Mouse (Mus musculus) embryonic facial prominence, embryonic 15.5 days (tissue): ENCODE measurements at regions not wholly inside any gene's neighbourhood (a gene's known extent, or its start where the extent isn't known, plus 50 kb on each side); places are given as distances from the start of the nearest gene placed in this dataset.
A peak's percentile ranks its signal among the peaks of the same experiment; 100 is the strongest.

Source experiments
- ATAC-seq: fragments of 200-750 bp; cut with Nextera tagmentation; 2 replicates; pipeline ENCODE4 v1.8.0; 2017; ENCODE audit warnings: low read depth, moderate TSS enrichment; ENCODE audit not compliant: insufficient number of reproducible peaks, low FRiP score, low TSS enrichment
- H3K27ac ChIP-seq: fragments of 300-500 bp; sonication (generic); replicated peaks from 2 replicates; pipeline ENCODE4 v1.5.1; 2015; ENCODE audit warnings: mild to moderate bottlenecking, inconsistent platforms
- H3K27me3 ChIP-seq: fragments of 300-500 bp; sonication (generic); 2 replicates; pipeline ENCODE4 v1.6.1; 2015; ENCODE audit warnings: inconsistent platforms
- H3K36me3 ChIP-seq: fragments of 300-500 bp; sonication (generic); 2 replicates; pipeline ENCODE4 v1.6.1; 2015; ENCODE audit warnings: mild to moderate bottlenecking, inconsistent platforms
- H3K4me1 ChIP-seq: fragments of 300-500 bp; sonication (generic); 2 replicates; pipeline ENCODE4 v1.6.1; 2015; ENCODE audit warnings: inconsistent platforms
- H3K4me2 ChIP-seq: fragments of 300-500 bp; sonication (generic); replicated peaks from 2 replicates; pipeline ENCODE4 v1.6.1; 2015; ENCODE audit warnings: mild to moderate bottlenecking, inconsistent platforms
- H3K4me3 ChIP-seq: fragments of 300-500 bp; sonication (generic); replicated peaks from 2 replicates; pipeline ENCODE4 v1.5.1; 2015; ENCODE audit warnings: mild to moderate bottlenecking, inconsistent platforms
- H3K9ac ChIP-seq: fragments of 300-500 bp; sonication (generic); 2 replicates; pipeline ENCODE4 v1.6.1; 2015; ENCODE audit warnings: inconsistent platforms
- H3K9me3 ChIP-seq: fragments of 300-500 bp; sonication (generic); replicated peaks from 2 replicates; pipeline ENCODE4 v1.6.1; 2016; ENCODE audit warnings: inconsistent platforms
- WGBS: fragments of 180-500 bp; shearing (Covaris S2); methylation state at CpG from one replicate; pipeline ENCODE4 v1.1.7; 2015; 5-methylcytosine and 5-hydroxymethylcytosine counted together

DNA sequence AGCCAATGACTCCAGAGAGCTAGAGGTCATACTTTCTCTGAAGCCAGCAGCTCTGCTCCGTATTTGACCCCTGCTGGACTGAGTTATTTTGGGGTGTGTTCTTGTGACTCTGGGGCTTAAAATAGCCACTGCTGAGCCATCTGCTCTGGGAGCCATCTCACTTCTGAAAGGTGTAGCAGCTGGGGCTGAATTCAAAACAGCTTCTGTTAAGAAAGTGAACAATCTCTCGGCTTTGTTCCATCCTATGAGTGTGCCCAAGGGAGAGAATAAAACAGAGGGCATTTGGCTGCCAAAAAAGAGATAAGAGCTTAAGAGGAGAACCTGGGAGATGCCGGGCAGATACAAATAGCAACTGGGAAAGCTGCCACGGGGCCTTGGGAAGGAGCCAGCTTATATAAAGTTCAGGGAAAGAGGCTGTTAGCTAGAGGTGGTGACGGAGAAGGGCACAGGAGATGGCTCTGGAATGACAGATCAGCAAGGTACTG is 611.7 kb upstream of the Castor2 start:
- H3K4me3 ChIP-seq = no peak overlapping the region
- WGBS = 35% methylated on average over 5 of the region's 5 CpGs

DNA sequence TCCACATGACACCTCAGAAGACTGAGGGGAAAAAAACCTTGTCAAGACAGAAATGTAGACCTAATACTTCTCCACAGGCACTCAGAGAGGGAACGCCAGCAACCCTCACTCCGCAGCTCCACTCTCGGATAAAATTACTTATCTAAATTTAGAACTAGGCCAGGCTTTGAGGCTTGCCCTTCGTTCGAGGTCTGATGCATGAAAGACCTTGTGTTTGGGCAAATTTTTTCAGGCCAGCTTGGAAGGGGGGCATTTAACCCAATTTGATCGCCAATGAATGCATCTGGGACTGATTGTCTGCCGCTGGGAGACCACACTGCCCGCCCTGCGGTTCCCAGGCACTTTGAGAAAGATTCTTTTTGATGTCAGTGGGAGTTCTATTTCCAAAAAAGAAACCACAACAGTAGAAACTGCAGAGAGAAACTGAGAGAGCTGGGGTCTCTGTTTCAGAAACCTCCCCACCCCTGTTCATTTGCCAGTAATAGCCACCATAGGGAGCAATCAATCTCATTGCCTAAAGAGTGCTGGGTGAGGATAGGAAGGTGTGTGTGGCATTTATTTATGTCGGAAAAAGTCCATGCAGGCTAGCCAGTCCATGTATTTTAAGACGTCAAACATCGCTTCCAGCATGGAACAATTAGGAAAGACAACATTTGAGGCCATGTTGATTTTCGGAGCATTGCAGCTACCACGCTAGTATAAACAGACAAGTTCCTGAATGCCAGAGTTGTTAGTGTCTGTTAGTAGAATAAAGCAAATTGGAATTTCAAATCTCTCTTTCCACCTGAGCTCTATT is 617.0 kb upstream of the Castor2 start:
- ATAC-seq = peak; percentile 65; the same call in 1 of the 2 replicates
- no peaks in the 10 kb centered on the region for H3K27me3 ChIP-seq
- H3K4me2 ChIP-seq = peak overlapping the region; percentile 28
- 32% methylated on average over 14 of the region's 14 CpGs for WGBS
- no peaks in the 10 kb centered on the region for H3K36me3 ChIP-seq
- peaks cover 14% of the 10 kb centered on the region for H3K4me1 ChIP-seq
- peak overlapping the region; percentile 59 for H3K27ac ChIP-seq
- no peaks in the 10 kb centered on the region; the same call in 1 of the 2 replicates for H3K9me3 ChIP-seq
- H3K4me3 ChIP-seq = no peak overlapping the region
- H3K9ac ChIP-seq = no peak overlapping the region

More for the DNA sequence above, 611.7 kb upstream of the Castor2 start:
- no peaks in the 10 kb centered on the region for H3K9me3 ChIP-seq
- H3K36me3 ChIP-seq = no peaks in the 10 kb centered on the region
- no peaks in the 10 kb centered on the region for H3K27me3 ChIP-seq
- H3K27ac ChIP-seq = no peak overlapping the region
- peaks cover 11% of the 10 kb centered on the region for H3K4me1 ChIP-seq
- no peak for ATAC-seq
- H3K4me2 ChIP-seq = no peak overlapping the region
- H3K9ac ChIP-seq = no peak overlapping the region

DNA sequence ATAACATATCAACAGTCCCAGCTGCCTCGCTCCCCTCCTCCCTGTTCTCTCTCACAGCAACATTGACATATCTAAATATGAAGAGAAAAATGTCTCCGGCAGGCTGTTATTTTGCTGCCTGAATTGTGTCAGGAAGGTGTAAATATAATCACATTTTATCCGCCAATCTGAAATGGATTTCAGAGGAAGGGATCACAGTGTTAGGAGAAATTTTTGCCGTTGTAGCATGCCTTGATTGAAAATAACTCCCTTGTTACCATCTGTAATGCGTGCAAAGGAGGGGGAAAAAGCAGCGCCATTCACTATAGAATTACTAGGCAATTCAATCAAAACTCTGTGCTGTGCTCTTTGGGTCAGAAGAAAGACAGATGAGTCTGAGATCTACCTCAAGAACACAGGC is 620.3 kb upstream of the Castor2 start:
- 61% methylated on average over 6 of the region's 6 CpGs for WGBS
- Histone ChIP-seq H3K9ac (no peak overlapping the region), H3K4me2 (no peak overlapping the region), H3K9me3 (no peaks in the 10 kb centered on the region; the same call in 1 of the 2 replicates), H3K27me3 (no peaks in the 10 kb centered on the region), H3K27ac (no peak overlapping the region), H3K36me3 (no peaks in the 10 kb centered on the region), H3K4me3 (no peak overlapping the region), H3K4me1 (peaks cover 13% of the 10 kb centered on the region)
- no peak for ATAC-seq

DNA sequence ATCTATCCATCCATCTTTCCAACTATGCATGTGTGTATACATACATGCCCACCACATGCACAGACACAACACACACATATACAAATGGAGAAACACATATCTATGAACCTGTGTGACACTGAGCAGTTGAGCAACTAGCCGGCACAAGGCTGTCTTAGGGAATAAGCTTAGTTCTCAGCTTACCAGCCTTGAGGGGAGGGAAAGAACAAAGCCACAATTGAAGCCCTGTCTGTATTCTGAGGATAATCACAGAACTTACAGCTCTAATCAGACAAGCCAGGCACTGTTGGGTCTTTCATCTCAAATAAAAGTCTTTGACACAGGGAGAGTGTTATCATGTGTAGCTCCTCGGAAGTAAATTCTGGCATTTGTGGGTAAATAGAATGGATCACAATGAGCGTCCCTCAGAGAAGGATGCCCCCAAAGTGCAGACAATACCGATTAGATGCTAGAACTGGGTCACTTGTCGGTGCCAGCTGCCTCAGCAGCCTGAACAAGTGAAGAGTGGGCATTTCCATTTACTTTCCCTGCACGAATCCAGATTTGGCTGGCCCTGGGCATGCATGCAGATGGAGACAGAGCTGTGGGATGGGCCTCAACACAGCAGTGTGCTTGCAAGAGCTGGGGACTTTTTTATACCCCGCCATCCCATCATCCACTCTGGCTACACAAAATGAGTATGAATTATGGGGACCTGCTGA is 646.0 kb upstream of the Castor2 start:
- no peak overlapping the region for H3K9ac ChIP-seq
- H3K36me3 ChIP-seq = no peaks in the 10 kb centered on the region
- no peak overlapping the region for H3K4me2 ChIP-seq
- no peak overlapping the region for H3K4me3 ChIP-seq
- no peak overlapping the region for H3K27ac ChIP-seq
- H3K4me1 ChIP-seq = no peaks in the 10 kb centered on the region
- 42% methylated on average over 7 of the region's 7 CpGs for WGBS
- no peaks in the 10 kb centered on the region for H3K27me3 ChIP-seq
- no peak for ATAC-seq
- H3K9me3 ChIP-seq = no peaks in the 10 kb centered on the region

DNA sequence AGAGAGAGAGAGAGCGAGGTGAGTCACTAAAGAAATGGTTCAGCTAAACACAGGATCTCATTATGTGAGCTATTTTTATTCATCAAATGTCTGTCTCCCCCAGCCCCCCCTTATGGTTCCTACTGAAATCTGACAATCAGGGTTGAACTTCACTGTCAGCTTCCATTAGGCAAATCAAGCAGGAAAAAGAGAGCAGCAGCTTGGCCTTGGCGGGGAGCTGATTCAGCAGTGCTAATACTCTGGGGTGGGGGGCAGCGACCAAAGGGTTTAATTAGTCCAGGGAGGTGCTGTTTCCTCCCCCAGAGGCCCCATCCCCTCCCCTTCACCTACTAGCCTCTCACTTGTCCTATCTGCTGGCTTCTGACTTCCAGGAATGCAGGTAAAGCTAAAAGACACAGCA is 649.6 kb upstream of the Castor2 start:
- Histone ChIP-seq H3K27ac (no peak overlapping the region), H3K4me1 (no peaks in the 10 kb centered on the region), H3K27me3 (no peaks in the 10 kb centered on the region), H3K4me2 (no peak overlapping the region), H3K36me3 (no peaks in the 10 kb centered on the region), H3K4me3 (no peak overlapping the region), H3K9ac (no peak overlapping the region), H3K9me3 (no peaks in the 10 kb centered on the region)
- no peak for ATAC-seq
- 59% methylated on average over 3 of the region's 3 CpGs for WGBS

DNA sequence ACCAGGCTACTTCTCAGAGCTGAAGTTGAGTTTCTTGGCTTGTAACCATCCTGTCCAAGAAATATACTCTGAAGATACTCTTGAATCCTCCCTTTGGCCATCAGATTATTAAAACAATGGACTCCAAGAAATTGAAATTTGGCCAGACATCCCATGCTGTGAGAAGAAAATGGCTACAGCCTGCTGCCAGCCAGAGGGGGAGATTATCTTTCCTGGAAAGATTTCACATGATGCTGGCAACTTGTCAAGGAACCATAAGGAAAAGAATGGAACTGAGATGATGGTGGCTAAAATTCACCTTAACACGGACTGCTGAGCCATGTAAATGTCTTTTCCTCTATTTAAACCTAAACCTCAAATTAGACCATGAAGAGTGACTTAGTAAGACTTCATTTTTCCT is 698.7 kb upstream of the Castor2 start:
- no peak overlapping the region for H3K27ac ChIP-seq
- no peak for ATAC-seq
- H3K4me1 ChIP-seq = no peaks in the 10 kb centered on the region
- H3K9me3 ChIP-seq = no peaks in the 10 kb centered on the region
- no peaks in the 10 kb centered on the region for H3K27me3 ChIP-seq
- H3K4me2 ChIP-seq = no peak overlapping the region
- no peak overlapping the region for H3K9ac ChIP-seq
- WGBS = 46% methylated on average over 1 of the region's 1 CpGs
- H3K4me3 ChIP-seq = no peak overlapping the region
- H3K36me3 ChIP-seq = no peaks in the 10 kb centered on the region

DNA sequence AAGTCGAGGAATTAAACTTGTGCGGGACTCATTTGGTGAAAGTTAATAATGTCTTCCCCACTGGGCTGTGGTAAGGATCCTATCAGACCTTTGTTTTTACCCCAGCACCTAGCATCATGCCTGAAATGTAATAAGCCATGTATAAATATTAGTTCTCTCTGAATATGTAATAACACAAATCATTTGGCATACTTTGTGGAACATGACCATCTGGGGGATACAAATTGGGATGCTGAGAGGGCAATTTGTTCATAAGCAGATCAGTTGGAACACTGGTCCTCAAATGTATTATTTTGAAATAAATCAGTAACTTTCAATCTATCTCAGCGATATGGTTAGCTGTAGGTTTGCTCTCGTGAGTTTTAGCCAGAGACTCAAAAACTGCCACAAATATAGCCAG is 709.6 kb upstream of the Castor2 start:
- ATAC-seq = no peak
- Histone ChIP-seq H3K36me3 (no peaks in the 10 kb centered on the region), H3K27me3 (no peaks in the 10 kb centered on the region), H3K27ac (no peak overlapping the region), H3K4me2 (no peak overlapping the region), H3K4me3 (no peak overlapping the region), H3K9me3 (no peaks in the 10 kb centered on the region), H3K9ac (no peak overlapping the region), H3K4me1 (peaks cover 12% of the 10 kb centered on the region; the same call in 1 of the 2 replicates)
- 80% methylated on average over 4 of the region's 4 CpGs for WGBS

DNA sequence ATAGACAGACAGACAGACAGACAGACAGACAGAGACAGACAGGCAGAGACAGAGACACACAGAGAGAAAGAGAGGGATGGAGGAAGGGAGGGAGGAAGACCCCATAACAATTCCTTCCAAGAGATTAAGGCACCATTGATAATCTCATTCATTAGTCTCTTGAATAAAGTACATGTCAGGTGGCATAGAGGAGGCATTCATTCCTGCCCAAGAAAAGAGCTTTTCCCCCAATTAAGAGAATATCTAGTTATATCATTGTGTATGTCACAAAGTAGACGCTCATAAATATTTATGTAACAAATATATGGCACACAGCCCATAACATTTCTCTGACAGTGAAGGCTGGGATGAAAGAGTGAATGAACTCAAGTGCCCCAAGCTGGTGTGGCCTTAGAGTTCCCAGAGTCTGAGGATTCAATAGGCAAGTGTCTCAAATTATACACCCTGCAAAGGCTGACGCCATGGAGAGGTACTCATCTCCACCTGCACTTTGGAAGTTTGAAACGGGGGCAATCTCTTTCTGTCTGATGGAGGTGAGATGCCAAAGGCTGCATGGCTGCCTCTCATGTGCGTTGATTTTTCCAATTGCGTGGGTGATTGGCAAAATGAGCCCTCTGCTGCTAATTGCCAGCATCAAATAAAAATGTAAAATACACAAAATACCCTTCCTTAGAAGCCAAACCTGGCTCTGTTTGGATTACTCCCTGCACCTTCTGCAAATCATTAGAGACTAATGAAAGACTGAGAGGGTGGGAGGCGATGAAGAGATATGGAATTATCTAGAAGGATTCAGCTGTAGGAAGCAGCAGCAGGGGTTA is 710.3 kb upstream of the Castor2 start:
- WGBS = 58% methylated on average over 6 of the region's 6 CpGs

DNA sequence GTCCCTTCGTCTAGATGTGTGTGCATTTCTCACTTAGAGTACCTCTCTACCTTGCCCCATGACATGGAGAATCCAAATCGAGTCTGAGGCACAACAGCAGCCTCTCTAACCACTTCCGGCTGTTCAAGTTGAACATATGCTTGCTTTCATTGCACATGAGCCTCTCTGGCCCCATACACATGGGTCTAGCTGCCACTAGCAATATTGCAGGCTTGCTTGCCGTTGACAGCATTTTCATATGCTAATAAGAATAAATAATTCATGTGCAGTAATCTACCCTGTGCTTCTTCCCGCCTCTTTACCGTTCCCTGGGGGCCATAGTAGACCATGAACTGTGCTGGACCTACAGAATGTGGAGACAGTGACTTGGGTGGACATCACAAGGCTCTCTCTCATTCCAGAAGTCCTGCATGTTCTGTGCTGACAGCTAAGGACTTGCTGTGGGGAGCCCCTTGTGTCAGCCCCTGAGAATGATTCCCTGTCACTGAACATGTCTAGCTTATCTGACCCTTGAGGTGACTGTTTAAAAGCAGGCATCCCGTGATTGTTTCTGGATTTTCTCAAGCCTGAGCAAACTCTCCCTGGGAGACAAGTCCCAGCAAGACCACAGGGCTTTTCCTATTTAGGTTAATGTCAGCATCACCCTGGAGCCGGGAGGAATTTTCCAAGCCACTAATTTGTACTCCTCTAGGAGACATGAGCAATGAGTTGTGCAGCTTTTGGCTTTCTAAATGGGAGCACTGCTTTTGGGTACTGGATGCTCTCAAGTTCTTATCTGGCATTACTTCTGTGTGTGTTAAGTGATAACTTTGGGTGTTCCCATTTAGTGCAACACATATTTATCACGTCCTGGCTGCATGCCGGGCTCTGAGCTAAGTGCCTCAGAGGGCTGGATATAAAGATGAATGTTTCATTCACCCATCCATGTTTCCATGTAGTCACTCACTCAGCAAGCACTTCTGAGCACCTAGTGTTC is 713.8 kb upstream of the Castor2 start:
- H3K4me1 ChIP-seq = peaks cover 12% of the 10 kb centered on the region; the same call in 1 of the 2 replicates
- 50% methylated on average over 10 of the region's 10 CpGs for WGBS
- ATAC-seq = no peak
- H3K27ac ChIP-seq = no peak overlapping the region
- no peaks in the 10 kb centered on the region for H3K36me3 ChIP-seq
- no peaks in the 10 kb centered on the region for H3K9me3 ChIP-seq
- H3K9ac ChIP-seq = no peak overlapping the region
- H3K27me3 ChIP-seq = no peaks in the 10 kb centered on the region
- H3K4me3 ChIP-seq = no peak overlapping the region
- no peak overlapping the region for H3K4me2 ChIP-seq

More for the DNA sequence above, 710.3 kb upstream of the Castor2 start:
- Histone ChIP-seq H3K27me3 (no peaks in the 10 kb centered on the region), H3K4me3 (no peak overlapping the region), H3K4me1 (peaks cover 12% of the 10 kb centered on the region; the same call in 1 of the 2 replicates), H3K27ac (no peak overlapping the region), H3K9me3 (no peaks in the 10 kb centered on the region), H3K9ac (no peak overlapping the region), H3K36me3 (no peaks in the 10 kb centered on the region), H3K4me2 (no peak overlapping the region)
- ATAC-seq = no peak

DNA sequence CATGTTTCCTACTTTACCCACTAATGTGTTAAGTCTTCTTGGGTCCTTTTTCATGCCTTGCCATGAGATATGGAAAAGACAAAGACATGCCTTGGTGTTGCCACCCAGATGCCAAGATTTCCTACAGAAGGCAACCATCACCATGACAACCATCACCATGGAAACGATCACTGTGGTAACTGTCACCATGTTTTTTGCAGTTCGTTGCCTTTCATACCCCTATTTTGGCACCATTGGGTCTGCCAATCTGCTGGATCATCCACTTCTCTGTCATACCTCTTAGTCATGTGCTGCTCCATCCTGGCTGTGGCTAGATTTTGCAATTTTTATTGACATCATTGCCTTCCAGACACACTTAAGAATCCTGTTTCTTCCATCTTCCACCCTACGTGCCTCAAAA is 733.7 kb upstream of the Castor2 start:
- H3K9ac ChIP-seq = no peak overlapping the region
- 88% methylated on average over 3 of the region's 3 CpGs for WGBS

More for the DNA sequence above, 733.7 kb upstream of the Castor2 start:
- no peaks in the 10 kb centered on the region for H3K27me3 ChIP-seq
- no peaks in the 10 kb centered on the region for H3K36me3 ChIP-seq
- no peak overlapping the region for H3K4me2 ChIP-seq
- no peaks in the 10 kb centered on the region for H3K4me1 ChIP-seq
- ATAC-seq = no peak
- H3K27ac ChIP-seq = no peak overlapping the region
- H3K9me3 ChIP-seq = no peaks in the 10 kb centered on the region
- H3K4me3 ChIP-seq = no peak overlapping the region
